Mouse (Mus musculus): ENCODE measurements around the gene Lrriq3.

DNA sequence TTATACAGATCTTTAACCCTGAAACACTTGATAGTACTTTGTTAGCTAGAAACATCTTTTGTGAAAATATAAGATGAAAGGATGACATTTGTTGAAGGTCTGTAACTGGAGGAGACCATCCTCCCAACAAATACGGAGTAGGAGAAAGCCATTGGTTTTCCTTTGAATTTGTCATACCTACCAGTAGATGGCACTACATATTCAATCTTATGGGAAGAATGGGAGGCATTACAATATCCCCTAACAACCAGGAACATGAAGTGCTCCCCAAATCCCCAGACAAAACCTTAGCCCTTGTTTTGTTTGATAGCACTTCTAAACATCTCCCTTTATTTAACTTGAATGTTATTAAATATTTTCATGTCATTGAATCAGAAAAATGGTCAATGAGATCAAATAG is 141.7 kb downstream of the Lrriq3 start:
- TF ChIP-seq CTCF (IDR thresholded peaks at IDR 0.05; ENCODE audit: low read depth, low read length) = peak; percentile 17; the same call in 1 of the 2 replicates
- TF ChIP-seq POLR2A (IDR thresholded peaks at IDR 0.05; ENCODE audit: extremely low read depth, insufficient read depth, low read length) = no peak

All from liver, adult 2 months (tissue).